Mouse (Mus musculus) thymus, postnatal 14 days (tissue): ENCODE data around the gene Usp34.
"Not testable (repeated sequence)": the region's sequence is repeated elsewhere in the genome, so short reads cannot be mapped to it uniquely, and the experiment has no call there.

ENCODE experiments used
- DNase-seq: peaks from one replicate; pipeline ENCODE4 v3.0.0; 2021

Usp34 gene

GRCm38 (mm10) chr11:23504801-23505200 lies 198.1 kb downstream of the Usp34 start:
- DNase-seq, result not testable (repeated sequence)

GRCm38 (mm10) chr11:23514785-23515184 lies 208.1 kb downstream of the Usp34 start:
- DNase-seq, result not testable (repeated sequence)

- no peak for DNase-seq
Measured at GRCm38 (mm10) chr11:23515315-23515714, 208.6 kb downstream of the Usp34 start.

GRCm38 (mm10) chr11:23518981-23519380 lies 212.3 kb downstream of the Usp34 start:
- DNase-seq, result no peak

DNA sequence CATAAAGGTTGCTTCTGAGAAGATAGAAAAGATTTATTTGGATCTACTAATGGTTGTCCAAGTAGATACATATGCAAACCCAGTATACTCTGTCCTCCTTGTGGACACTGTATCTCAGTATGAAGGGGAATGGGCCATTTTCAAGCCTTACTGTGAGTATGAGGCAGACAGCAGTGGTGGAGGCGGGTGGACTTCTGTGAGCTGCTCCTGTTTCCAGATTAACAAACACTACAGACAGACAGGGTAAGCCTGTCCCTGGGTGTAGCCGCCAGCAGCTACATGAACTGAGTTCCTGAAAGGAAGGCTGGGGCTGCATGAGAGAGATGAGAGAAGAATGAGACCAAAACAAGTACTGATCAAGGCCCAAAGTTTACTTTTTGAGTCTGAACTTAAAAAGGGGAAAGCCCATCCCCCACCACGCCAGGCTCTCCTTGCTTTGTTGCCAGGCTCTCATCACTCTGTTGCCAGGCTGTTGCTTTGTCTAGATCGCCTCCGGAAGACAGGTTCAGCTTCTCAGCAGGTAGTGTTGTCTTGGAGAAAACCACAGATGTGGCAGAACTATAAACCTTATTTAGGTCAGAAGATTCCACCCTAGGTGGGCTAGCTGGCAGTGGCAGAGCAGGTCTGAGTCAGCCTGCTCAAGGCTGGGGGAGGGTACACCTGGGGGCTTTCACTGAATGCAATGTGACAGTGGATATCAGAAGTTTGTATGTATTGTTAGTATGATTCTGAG lies 213.9 kb downstream of the Usp34 start, which contains the start of gene 1700093K21Rik:
Gene 1700093K21Rik (minus strand): TSS at position 683 of the 733 bp plus-strand sequence.
- DNase-seq, result no peak

GRCm38 (mm10) chr11:23537446-23537845 lies 230.8 kb downstream of the Usp34 start:
- DNase-seq, result no peak
